Comparison of ENCODE assay signal across 10 mouse cellular contexts in genomic region chr2:30933917-30934450, GRCm38 (mm10). TPM values are rescaled to one million over a fixed set of nuclear protein-coding genes. Genes with fewer than 3 reads are reported as not detected.
DNase-seq lines count a peak whose midpoint lies in the region; ATAC-seq lines count a peak whose summit lies in the region.
"Had no signal": no experiment of that assay in that cellular context is flagged by ENCODE, and none has a peak within 500 bp of the region (broad histone marks: within the 10 kb centered on the region; RNA-seq: fewer than 3 reads in every experiment).

No protein-coding gene starts in this region.

- no peak overlapping the region for H3K4me2 ChIP-seq in forebrain, embryonic 12.5 days
- H3K4me2 ChIP-seq: limb, embryonic 13.5 days had no signal

- peak; percentile 75 for DNase-seq in forebrain, embryonic 10.5 days (ENCODE audit: extremely low spot score, low spot score)
- peak; percentile 49 for DNase-seq in MEL-GATA-1-ER (ENCODE audit: extremely low read depth, low read depth)
- peak; percentile 88 to 92 for DNase-seq in cerebellum, postnatal 10 days
- DNase-seq in gastrocnemius, postnatal 10 days = peak; percentile 73
- peak; percentile 72 to 85 for DNase-seq in kidney, postnatal 36 days
- peak; percentile 85 for DNase-seq in lung, postnatal 14 days
- peak; percentile 68 for DNase-seq in skeletal muscle tissue, adult 2 months (ENCODE audit: low read depth, low spot score)

- H3K4me3 ChIP-seq in forebrain, embryonic 10.5 days = no peak overlapping the region
- H3K4me3 ChIP-seq in forebrain, embryonic 12.5 days (replicated peaks) = no peak overlapping the region
- H3K4me3 ChIP-seq: limb, embryonic 13.5 days had no signal

- 25% methylated on average over 7 of the region's 7 CpGs for WGBS in forebrain, embryonic 10.5 days
- WGBS in forebrain, embryonic 12.5 days = 22% methylated on average over 7 of the region's 7 CpGs

- H3K9ac ChIP-seq in forebrain, embryonic 12.5 days = no peak overlapping the region
- H3K9ac ChIP-seq: limb, embryonic 13.5 days had no signal

- no peaks in the 10 kb centered on the region for H3K36me3 ChIP-seq in forebrain, embryonic 10.5 days (replicated peaks)
- no peaks in the 10 kb centered on the region for H3K36me3 ChIP-seq in forebrain, embryonic 12.5 days (replicated peaks)
- H3K36me3 ChIP-seq: limb, embryonic 13.5 days had no signal

- H3K9me3 ChIP-seq in forebrain, embryonic 10.5 days = no peaks in the 10 kb centered on the region
- H3K9me3 ChIP-seq in forebrain, embryonic 12.5 days = no peaks in the 10 kb centered on the region
- H3K9me3 ChIP-seq: limb, embryonic 13.5 days had no signal

- H3K27me3 ChIP-seq in forebrain, embryonic 10.5 days (ENCODE audit: poor library complexity, severe bottlenecking) = peaks cover 10% of the 10 kb centered on the region
- no peaks in the 10 kb centered on the region; the same call in 1 of the 2 replicates for H3K27me3 ChIP-seq in forebrain, embryonic 12.5 days
- H3K27me3 ChIP-seq: limb, embryonic 13.5 days; Patski had no signal

- H3K27ac ChIP-seq in forebrain, embryonic 10.5 days = no peak overlapping the region
- no peak overlapping the region for H3K27ac ChIP-seq in forebrain, embryonic 12.5 days
- H3K27ac ChIP-seq: limb, embryonic 13.5 days had no signal

- no peak for ATAC-seq in forebrain, embryonic 12.5 days (ENCODE audit: low FRiP score)
- ATAC-seq: Patski had no signal

- peaks cover 17% of the 10 kb centered on the region for H3K4me1 ChIP-seq in forebrain, embryonic 10.5 days
- H3K4me1 ChIP-seq in forebrain, embryonic 12.5 days = peaks cover 10% of the 10 kb centered on the region

RNA-seq across cellular contexts. Expression of gene Ptges, which starts 4.3 kb away (rescaled TPM):
- 5.1 and 7.3 TPM in 2 replicates for polyA plus RNA-seq in forebrain, embryonic 10.5 days (2016; fragmentation: Nextera tagmentation; extraction: Ambion mirVana)
- 2.5 and 2.7 TPM in 2 replicates for polyA plus RNA-seq in forebrain, embryonic 12.5 days (2016; fragmentation: Nextera tagmentation; extraction: Ambion mirVana)
- 1 to 10 TPM; 7.4 to 9.0 TPM for total RNA-seq in gastrocnemius, postnatal 10 days (2021)

RNA-seq across cellular contexts. Expression of gene Tor1b, which starts 18.8 kb away (rescaled TPM):
- 23.6 and 24.2 TPM in 2 replicates for polyA plus RNA-seq in forebrain, embryonic 10.5 days (2016; fragmentation: Nextera tagmentation; extraction: Ambion mirVana)
- polyA plus RNA-seq in forebrain, embryonic 12.5 days (2016; fragmentation: Nextera tagmentation; extraction: Ambion mirVana) = 24.1 and 27.3 TPM in 2 replicates
- total RNA-seq in gastrocnemius, postnatal 10 days (2021) = 10 to 100 TPM; 20.9 to 23.4 TPM

RNA-seq across cellular contexts. Expression of gene Tor1a, which starts 33.7 kb away (rescaled TPM):
- 84.9 and 89.6 TPM in 2 replicates for polyA plus RNA-seq in forebrain, embryonic 10.5 days (2016; fragmentation: Nextera tagmentation; extraction: Ambion mirVana)
- polyA plus RNA-seq in forebrain, embryonic 12.5 days (2016; fragmentation: Nextera tagmentation; extraction: Ambion mirVana) = 85.4 and 86.1 TPM in 2 replicates
- total RNA-seq in gastrocnemius, postnatal 10 days (2021) = 10 to 100 TPM; 13.7 to 18.4 TPM

RNA-seq across cellular contexts. Expression of gene BC005624, which starts 48.0 kb away (rescaled TPM):
- polyA plus RNA-seq in forebrain, embryonic 10.5 days (2016; fragmentation: Nextera tagmentation; extraction: Ambion mirVana) = 61.9 and 62.0 TPM in 2 replicates
- polyA plus RNA-seq in forebrain, embryonic 12.5 days (2016; fragmentation: Nextera tagmentation; extraction: Ambion mirVana) = 66.6 and 70.5 TPM in 2 replicates
- total RNA-seq in gastrocnemius, postnatal 10 days (2021) = 10 to 100 TPM; 16.5 to 19.0 TPM

RNA-seq across cellular contexts. Expression of gene Usp20, which starts 48.1 kb away (rescaled TPM):
- polyA plus RNA-seq in forebrain, embryonic 10.5 days (2016; fragmentation: Nextera tagmentation; extraction: Ambion mirVana) = 18.0 and 18.1 TPM in 2 replicates
- polyA plus RNA-seq in forebrain, embryonic 12.5 days (2016; fragmentation: Nextera tagmentation; extraction: Ambion mirVana) = 29.5 and 30.6 TPM in 2 replicates
- 10 to 100 TPM; 17.4 to 29.4 TPM for total RNA-seq in gastrocnemius, postnatal 10 days (2021)
